Mouse (Mus musculus) C2C12 (cell line): ENCODE data around the gene Adgb.

Experiments used
- CTCF ChIP-seq: IDR thresholded peaks from one replicate; pipeline ENCODE4 v1.5.1; 2011; ENCODE audit not compliant: control insufficient read depth, insufficient read depth, insufficient read length
- MAX ChIP-seq: IDR thresholded peaks from one replicate; pipeline ENCODE4 v1.6.1; 2011; ENCODE audit warnings: mild to moderate bottlenecking, control low read depth
- USF1 ChIP-seq: IDR thresholded peaks from one replicate; pipeline ENCODE4 v1.6.1; 2011; ENCODE audit warnings: low read depth, mild to moderate bottlenecking, control low read depth, moderate library complexity

- no peak for TF ChIP-seq CTCF
- TF ChIP-seq USF1, result no peak
- TF ChIP-seq MAX, result no peak
Observed at GRCm38 (mm10) chr10:10352184-10352583, 119.9 kb downstream of the Adgb start.
